Mouse (Mus musculus) gastrocnemius, postnatal 10 days (tissue): Measurements from ENCODE around the gene Golph3. TPM values are rescaled to one million over a fixed set of nuclear protein-coding genes. Genes with fewer than 3 reads are reported as not detected.

Source experiments
- DNase-seq: peaks from one replicate; pipeline ENCODE4 v3.0.0; 2021; ENCODE audit warnings: mixed read lengths
- total RNA-seq, 2 experiments: library from RNA; stranded (reverse); gene quantifications; 2 replicates each; pipeline ENCODE4 v1.2.3; 2021

The Golph3 gene
- total RNA-seq, 2 experiments from 2014 or later, result 61.3 to 66.0 TPM

GRCm38 (mm10) chr15:12384679-12385078 lies 63.4 kb downstream of the Golph3 start:
- DNase-seq, result no peak

DNA sequence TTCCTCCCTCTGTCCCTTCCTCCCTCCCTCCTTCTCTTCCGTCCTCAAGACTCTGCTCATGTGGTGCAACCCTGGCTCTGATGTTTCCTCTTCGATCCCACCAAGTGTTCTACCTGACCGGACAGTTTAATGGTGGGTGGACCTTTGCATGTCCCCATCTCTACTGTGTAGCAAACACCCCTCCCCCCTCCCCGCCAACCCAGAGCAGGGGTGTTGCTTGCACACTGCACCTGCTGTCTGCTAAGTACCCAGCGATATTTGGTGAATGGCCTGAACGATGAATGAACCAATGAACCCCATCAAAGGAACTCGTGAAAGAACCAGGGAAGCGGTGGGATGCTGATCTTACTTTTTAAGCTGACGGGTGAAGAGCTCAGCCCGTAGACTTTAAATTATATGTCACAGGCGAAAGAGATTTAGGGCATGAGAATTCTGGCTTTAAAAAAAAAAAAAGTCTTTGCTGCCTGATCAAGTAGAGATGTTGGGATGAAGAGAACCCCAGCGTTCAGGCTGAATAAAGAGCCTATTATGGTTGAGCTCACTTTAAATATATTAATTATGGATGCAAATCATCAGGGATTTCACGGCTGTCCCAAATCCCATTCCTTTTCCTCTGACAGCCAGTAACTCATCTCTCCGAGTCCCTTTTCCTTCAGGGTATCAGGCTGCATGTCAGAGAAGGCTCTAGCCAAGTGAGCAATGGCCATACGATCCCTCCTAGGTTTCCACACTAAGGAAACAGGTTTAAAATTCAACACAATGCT lies 67.7 kb downstream of the Golph3 start:
- DNase-seq, result no peak

DNA sequence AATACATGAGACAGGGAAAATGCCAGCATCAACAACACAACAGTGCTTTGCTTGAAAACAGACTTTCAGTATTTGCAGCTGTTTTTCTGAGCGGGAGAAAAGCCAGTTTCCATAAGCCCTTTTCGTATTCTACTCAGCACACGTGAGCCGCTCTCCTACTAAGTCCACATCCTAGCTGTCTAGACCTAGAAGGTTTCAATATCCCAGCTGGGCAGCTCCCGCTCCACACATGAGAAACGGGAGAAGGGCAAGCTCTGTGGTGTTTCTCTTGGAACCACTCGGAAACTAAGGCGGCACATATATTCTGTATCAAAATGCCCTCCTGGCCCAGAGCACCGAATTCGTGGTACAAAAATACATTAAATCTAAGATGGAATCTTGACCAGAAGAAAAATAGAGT lies 73.5 kb downstream of the Golph3 start:
- DNase-seq, result no peak

DNA sequence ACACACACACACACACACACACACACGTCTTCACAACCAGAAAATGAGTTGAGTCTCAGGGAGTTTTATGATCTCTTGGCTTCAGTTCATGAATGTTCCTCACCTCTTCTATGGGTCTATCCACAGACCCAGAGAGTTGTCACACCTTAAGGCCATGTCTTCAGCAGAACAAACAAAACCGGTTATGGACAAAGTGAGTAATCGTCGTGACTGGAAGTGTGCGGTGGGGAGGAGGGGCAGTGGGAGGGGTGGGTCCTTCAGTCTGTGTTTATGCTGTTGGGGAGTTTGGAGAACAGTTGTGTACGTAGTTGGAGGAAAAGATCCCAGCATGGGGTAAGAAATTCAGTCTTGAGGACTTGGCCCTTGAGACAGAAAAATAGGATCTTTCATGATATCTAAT lies 75.8 kb downstream of the Golph3 start:
- no peak for DNase-seq

Other genes with a start within 250 kb of the Golph3 start
- gene Zfr, start 203.6 kb upstream of the Golph3 start, total RNA-seq, result 10 to 100 TPM; 72.3 to 89.0 TPM
- 10 to 100 TPM in 1 of 2 experiments, 1 to 10 TPM in 1; 9.0 to 10.9 TPM for gene Mtmr12, start 116.4 kb upstream of the Golph3 start, total RNA-seq
- gene 1810049J17Rik, start 449 bp downstream of the Golph3 start, total RNA-seq, result not detected